Mouse (Mus musculus) telencephalon, adult 2 months (tissue): ENCODE measurements around the gene Robo1.

Source experiments
- DNase-seq: peaks from one replicate; pipeline ENCODE4 v3.0.0-alpha.2; 2011; ENCODE audit warnings: low read depth, low spot score

Robo1 gene

DNA sequence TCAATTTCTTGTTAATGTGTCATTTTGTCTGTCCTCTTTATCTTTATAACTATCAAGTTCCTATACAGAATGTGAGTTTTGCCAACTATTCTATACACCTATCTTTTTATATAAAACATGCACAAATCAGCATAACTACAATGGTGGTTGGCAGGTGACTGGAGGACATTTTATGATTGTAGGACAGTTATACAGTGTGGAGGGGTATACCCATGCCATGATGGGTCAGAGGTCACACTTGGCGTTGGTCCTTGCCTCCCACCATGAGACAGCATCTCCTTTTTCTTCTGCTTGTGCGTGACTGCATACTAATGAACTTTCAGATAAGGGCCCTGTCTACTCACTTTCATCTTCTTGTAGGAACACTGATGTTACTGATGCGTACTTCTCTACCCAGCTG is 427.5 kb downstream of the Robo1 start:
- DNase-seq = no peak

DNA sequence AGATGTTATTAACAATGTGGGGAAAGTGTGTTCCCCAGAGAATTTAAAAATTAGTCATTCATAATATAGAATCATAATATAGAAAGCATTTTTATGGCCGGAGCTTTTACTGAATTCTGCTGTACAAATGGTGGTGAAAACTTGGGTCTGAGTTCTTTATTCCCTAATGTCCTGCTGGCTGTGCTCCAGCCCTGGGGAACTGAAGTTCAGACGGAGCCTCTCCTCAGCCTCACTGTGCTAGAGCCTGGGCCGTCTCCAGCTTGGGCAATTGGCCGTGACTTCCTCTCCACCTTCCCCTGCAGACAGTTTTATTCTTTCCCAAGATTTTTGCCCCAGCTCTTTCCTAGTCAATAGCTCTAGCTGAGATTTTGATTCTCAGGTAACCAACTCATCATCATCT is 429.0 kb downstream of the Robo1 start:
- DNase-seq = no peak

DNA sequence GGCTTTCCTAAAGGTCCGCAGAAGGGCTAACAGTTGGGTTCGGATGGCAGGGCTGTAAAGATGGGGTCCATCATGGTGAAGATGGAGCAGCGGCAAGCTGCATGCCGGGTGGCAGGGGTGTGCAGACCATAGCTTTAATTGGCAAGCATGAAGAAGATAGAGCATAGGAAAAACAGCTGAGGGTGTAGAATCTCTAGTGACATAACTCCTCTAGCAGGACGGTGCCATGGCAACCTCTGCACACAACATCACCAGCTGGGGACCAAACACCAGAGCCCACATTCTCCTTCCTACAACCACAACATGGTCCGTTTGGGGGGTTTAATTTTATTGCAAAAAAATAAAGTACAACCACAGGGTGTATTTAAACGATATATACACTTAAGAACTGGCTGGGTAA is 432.1 kb downstream of the Robo1 start:
- no peak for DNase-seq

DNA sequence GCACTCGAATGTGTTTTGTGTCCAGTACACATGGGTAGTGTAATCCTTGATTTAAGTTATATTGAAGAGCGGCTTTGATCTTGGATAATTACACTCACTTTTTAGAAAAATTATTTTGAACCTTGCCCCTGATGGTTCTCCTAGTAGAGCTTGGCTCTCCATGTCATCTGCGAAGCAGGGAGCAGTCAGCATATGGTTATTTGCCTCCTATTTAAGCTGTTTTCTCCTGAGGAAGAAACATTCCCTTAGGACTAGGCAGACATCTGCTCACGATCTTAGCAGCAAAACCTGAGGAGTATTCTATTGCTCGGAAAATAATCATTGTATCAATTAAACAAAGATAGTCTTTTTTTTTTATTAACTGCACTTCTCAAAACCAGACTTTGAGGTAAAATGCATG is 439.6 kb downstream of the Robo1 start:
- DNase-seq = no peak

DNA sequence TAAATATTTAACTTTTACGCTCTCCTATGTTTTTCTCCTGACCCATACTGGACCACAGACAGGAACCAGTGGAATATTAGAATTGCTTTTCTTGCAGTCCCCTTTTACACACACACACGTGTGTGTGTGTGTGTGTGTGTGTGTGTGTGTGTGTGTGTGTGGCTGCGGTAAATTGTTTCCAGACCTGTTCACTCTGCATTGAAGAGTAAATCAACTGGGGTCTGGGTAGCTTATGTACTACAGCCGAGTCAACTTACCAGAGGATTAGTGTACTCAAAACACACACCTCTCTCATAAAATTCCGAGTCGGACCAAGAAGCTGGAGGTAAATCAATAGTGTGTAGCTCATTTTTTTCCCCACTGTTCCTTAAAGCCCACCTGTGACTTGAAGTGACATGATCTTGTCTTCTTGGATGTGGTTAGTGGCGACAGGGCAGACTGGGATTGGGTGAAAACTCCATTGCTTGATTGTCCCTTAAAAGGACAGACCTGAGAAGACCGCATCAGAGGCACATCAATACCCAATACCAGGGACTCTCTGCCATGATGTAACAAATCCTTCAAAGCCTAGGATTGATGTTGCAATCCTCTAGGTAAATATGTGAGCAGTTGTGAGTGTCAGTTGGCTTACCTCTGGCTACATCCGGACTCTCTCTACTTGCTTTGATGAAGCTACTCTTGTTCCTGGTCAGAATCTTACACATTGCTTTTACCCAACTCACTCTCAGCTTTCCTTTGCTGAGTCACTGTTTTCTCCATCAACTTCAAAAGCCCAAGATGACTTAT is 457.2 kb downstream of the Robo1 start:
- DNase-seq = no peak

DNA sequence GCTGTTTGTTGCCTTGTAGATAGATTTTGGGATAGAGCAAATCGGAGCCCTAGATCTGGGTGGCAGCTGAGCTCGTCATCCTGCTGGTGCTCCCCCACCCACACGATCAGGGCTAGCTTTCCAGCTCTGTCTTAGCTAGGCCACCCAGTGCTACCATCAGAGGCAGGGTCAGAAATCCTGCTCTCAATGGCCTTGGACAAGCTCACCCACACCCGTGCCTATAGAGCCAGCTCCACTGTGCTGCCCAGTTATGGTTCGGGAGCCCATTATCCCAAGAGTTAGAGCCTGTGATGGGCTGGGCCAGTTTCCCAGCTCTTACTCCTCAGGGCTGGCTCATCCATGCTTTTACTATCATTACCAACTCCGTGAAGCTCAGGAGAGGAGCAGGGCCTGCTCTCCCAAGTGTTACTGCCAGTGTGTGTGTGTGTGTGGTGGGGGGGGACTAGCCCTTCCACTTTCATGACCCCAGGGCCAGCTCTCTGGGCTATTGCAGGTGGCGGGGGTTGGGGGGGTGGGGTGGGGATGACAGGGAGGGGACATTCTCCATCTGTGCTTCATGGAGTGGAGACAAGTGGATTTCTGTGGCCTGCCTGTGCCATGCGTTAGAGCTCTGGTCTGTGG is 461.2 kb downstream of the Robo1 start:
- no peak for DNase-seq

DNA sequence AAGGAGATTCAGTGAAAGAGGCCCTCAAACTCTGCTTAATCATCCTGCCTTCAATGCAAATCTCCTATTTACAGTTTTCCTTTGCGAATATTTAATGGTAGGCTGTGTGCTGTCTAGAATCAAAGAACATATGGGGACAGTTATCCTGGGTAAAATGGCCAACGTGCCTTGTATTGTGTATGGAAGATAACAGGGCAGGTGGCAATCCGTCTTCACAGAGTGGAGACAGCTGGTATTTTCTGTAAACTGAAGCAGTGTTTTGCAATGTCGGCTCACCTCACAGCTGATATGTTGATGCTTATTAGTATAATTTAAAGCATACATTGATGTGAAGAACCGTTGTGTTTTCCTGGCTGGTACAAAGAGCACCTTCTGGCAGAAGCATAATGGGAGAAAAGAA is 464.2 kb downstream of the Robo1 start:
- no peak for DNase-seq

DNA sequence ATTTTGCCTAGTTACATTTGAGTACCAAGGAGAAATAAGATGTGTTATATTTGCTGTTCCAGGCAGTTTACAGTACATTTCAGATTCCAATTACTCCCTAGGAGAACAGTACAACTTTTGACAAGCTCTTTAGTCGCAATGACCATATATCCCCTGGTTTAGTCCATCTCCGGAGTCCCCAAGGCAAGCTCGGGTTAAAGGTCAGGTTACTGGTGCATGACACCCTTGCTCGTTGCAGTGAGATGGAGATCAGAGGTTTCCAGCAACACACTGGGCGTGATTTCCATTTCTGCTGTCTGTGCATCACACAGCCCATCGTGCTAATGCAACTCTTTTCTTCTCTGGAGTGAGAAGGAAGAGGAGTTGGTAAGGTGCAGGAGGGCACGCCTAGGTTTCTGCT is 464.9 kb downstream of the Robo1 start:
- no peak for DNase-seq

DNA sequence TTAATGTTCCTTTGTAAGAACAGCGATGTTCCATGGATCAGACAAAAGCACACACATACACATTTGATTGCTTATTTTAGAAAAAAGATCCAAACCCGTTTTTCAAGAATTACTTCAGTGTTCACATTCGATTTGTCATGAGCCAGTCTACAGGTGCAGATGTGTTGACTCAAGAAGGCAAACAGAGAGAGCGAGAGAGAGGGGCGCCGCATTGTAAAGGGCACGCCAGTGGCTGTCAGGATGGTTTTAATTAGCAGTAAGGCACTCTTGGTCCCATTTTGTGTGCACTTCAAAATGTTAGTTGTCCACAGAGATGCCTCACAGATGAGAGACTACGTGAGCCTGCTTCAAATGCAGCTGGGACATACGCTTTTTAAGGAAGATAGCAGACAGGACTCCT is 470.4 kb downstream of the Robo1 start:
- no peak for DNase-seq

DNA sequence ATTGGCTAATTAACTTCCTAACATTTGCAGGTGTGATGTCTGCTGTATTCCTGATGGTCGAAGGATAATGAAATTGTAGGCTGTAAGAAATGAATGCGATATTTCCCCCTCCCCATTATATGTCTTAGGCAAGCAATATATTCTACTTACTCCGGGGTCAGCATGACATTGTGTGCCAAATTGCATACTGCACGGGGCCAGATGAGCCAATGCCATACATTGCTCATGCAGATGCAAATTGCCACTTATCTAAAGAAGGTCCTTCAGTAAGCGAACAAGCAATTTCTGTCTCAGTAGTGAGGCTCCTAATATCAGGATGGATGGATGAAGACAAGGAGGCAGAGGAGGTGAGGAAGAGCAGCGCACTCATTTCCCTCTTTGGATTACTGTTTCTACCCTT is 474.1 kb downstream of the Robo1 start:
- DNase-seq = no peak

DNA sequence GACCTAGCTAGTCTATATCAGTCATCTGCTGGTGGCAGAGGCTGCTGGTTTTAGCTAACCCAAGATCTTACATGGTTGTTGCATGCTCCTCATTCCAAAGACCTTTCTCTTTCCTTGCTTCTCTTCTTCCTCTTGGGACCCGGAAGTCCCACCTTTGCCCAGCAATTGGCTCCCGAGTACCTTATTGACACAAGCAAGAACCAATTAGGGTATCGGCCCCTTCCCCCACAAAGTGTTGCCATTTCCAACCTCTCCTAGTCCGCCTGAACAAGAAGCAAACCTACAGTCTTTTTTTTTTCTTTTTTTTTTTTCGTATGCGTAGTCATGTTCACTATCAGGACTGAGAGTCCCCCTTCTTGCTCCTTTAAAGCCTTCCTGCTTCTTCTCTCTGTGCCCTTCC is 478.0 kb downstream of the Robo1 start:
- DNase-seq = no peak

DNA sequence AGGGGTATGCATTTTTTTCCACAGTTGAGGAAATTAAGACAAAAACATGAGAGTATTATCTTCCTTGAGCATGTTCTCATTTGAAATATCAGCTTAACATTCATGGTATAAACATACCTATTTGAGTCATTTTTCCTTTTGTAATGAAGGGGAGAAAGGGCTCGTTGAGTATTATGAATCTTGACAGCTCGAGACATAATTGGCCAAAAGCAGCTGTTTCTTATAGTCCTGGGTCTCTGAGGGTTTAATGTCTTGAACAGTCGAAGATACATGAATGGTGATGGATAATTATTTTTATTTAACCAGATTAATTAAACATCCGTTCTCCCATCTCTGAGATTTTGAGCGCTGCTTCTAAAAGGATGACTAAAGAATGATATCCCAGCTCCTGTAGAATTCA is 478.5 kb downstream of the Robo1 start:
- no peak for DNase-seq

DNA sequence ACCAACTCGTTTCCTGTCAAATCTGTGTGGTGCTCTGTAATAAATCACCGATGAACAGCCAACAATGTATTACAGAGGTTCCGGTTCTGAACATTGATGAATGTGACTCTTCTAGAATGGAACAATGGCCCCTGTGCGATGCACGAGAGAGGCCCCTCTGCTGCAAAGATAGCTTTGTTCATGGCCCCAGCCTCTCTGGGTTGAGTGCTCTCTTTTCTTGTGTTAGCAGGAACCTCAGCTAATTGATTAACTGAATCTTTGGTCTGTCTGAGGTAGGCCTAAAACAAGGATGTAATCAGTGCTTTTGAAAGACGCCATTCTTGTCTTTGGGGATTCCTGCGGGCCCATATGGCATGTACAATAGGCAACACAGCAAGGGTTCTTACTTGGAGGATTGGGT is 479.9 kb downstream of the Robo1 start:
- no peak for DNase-seq

DNA sequence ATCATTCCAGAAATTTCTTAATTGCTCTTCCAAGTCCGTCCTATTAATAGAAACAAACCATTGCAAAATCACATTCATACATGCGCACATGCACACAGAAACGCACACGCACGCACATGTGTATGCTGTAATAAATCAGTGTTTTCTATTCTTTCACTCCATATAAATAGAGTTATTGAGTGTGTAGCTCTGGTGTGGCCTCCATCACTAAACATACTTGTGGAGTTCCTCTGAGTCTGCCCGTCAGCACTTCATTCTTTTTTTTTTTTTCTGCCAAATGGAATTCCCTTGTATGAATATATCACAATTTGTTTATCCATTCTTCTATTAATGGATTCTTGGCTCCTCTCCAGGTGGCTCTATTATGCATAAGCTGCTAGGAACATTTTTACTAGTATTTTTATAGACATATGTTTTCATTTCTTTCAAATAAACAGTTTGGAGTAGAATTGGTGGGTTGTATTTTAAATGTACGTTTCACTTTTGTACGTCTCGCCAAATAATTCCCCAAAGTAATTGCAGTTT is 483.1 kb downstream of the Robo1 start:
- no peak for DNase-seq

DNA sequence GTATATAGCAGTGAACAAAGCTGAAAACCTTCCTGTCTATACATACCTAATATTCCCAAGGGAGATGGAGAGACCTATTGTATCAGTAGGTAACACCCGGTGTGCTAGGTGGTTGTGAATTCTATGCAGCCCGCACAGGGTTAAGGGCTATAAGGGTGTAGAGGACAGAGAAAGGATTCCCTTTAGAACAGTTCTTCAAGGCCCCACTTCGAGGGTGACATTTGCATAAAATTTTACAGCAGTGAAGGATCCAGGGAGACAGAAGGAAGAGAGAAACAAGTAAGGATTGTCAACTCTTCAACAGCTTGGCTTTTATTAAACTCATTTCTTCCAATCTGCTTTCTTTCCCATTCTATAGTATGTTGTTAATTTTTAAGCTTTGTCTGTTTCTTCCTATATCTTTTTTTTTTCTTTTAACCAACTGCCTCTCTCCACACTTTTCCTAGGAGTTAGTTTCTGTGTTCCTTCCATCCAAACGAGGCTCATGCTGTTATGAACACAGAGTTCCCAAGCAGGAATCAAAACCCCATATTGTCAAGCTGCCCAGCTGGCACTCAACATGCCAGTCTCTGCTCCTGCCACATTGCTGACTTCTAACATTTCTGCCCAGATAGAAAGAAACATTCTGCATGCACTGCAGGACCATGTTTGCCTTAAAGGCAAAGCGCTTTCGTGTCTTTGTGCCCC is 486.7 kb downstream of the Robo1 start:
- DNase-seq = no peak

DNA sequence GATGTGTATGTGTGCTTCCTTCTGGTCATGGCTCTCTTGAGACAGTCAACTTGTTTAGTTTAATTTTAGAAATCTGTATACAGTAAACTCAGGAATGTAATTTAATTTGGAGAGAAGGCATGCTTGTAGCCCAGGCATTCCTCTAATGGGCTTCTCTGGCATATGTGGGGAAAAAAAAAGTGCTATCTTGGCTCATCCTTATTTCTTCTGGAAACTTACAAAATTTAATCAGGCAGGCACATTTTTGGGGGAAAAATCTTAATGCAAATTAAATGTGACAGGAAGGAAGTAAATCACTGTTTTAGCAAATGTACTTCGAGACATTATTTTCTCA is 487.2 kb downstream of the Robo1 start:
- DNase-seq = no peak

DNA sequence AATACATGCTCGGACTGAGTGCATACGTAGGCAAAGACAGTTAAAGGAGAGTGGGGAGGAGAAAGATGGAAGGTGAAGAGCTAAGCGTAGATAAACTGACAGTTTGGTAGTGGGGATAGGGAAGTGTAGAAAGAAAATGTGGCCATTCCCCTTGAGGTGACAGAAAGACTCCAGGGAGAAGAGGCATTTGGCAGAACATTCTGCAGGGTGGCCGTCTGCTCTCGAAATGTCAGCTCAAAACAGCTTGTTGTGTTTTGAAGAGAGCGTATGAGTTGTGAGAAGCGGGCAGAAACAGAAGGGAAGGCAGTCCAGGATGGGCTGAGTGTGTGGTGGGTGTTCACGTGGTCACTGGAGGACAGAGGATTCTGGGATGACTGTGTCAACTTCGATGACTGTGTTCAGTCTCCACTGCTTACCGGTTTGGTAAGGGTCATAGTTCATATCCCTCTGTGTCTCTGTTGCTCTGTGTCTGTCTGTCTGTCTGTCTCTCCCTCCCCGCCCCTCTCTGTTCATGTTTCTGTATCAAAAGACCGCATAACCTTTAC is 490.4 kb downstream of the Robo1 start:
- no peak for DNase-seq

DNA sequence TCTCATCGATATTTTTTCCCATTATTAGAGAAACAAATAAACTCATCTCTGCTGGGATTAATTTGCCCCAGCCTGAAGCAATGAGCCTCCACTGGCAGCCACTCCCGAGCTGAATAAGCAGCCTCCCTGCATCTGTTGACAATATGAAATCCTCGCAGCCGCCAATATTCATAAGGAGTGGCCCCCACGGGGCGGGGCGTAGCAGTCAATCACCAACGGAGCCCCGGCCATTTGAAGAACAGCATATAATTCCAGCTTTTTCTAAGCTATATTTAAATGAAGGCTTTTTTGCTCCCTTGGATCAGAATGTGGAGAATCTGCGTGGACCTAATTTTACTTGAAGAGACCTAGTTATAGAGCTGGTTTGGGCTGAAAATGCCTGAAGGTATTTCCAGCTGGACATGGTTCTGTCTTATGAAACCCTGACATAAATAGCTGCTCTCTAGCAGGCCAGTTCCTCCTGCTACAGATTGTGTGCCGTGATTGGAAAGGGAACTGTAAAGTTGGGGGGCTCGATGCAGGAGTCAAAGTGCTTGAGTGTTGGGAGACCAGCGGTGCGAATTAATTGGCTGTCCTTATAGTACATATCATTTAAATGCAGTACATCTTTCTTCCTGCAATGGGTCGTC is 492.1 kb downstream of the Robo1 start:
- DNase-seq = no peak

DNA sequence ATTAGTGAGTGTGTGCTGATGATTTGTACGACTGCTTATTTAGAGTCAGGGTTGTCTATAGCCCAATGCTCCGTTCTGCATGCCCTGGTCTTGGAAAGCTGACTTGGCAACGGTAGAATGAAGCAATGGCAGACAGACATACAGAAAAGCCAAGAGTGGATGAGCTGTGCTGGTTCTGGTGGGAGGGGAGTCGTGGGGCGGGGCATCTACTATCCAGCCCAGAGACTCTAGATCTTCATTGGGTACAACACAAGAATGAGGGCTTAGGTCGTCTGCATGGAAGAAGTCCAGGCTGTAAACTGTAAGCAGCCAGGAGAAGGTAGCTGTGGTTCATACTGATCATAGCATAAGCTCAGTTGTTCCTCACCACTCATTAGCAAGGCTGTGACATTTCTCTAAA is 492.7 kb downstream of the Robo1 start:
- no peak for DNase-seq

DNA sequence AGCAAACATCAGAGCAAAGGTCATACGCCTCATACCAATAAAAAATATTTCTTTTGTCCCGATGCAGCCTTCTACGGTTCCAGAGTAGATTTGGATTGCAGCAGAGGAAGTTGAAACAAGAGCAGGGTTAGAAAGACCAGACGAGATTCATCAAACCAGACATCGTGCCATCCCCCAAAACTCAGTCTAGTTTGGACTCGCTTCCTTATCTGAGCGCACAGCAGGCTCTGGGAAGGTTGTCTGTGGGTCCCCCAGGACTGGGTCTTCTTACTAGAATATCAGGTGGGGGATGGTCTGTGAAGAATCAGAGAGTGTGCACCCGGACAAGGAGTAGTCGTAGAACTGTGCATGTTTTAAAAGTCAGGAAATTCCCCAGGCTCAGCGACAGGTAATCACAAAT is 500.2 kb downstream of the Robo1 start:
- DNase-seq = no peak

DNA sequence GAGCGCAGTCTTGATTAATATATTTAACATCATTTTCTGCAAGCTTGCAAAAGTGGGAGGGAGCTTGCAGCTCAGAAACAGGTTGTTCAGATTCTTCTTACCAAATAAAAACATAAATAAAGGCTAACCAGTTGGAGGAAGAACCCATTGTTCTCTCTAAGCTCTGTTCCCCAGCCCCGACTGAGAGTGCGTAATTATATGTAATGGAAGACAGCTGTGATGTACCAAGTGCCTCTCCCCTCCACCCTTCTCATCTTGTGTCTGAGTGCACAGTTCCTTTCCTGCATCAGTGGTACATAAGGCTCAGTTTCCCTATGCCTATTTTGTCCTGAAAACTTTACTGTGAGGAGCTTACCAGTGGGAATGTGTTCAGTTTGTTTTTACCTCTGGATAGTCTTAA is 502.8 kb downstream of the Robo1 start:
- DNase-seq = no peak

DNA sequence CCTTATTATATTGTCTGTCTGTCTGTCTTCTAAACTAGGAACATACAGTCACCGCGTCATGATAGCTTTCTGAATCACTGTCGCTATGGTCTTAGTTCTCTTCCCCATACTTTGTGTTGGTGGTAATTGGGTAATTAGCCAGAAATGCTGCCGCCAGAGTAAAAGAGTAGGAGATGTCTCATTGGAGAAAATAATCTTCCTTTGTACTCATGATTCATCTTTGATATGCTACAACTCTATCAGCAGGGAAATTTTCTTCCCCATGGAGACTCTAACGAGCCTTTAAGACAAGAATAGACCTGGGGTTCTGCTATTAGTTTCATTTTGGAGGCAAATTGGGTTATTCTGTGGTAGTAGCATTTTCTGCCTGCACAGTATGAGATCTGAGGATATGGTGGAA is 503.4 kb downstream of the Robo1 start:
- DNase-seq = no peak
